Mouse (Mus musculus): Measurements from ENCODE around the gene Ppp2r1b.
"Not testable (repeated sequence)": the region's sequence is repeated elsewhere in the genome, so short reads cannot be mapped to it uniquely, and the experiment has no call there.

DNA sequence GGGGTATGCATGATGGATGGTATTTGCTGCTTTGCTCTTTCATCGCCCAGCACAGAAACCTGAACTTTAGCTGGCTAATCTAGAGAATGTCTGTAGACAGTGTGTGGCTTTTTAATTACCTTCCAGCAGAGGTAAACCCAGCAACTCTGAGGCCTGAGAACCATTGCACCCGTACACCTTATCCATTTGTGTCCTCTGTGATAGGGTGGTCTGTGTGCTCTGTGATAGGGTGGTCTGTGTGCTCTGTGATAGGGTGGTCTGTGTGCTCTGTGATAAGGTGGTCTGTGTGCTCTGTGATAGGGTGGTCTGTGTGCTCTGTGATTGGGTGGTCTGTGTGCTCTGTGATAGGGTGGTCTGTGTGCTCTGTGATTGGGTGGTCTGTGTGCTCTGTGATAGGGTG lies 12.5 kb upstream of the Ppp2r1b start:
- TF ChIP-seq CTCF (conservative IDR thresholded peaks at IDR 0.05; ENCODE audit: insufficient read depth, insufficient read length, low read depth, low read length); POLR2A (IDR thresholded peaks at IDR 0.05; ENCODE audit: low read depth, low read length): not testable (repeated sequence)
